Mouse (Mus musculus) liver, embryonic 14.5 days (tissue): Measurements from ENCODE around the gene Acbd4.

ENCODE experiments used
- CTCF ChIP-seq: IDR thresholded peaks from 2 replicates; pipeline ENCODE4 v1.5.1; 2016; ENCODE audit warnings: antibody characterized with exemption, low read depth, control low read depth
- EP300 ChIP-seq: IDR thresholded peaks from 2 replicates; pipeline ENCODE4 v1.6.1; 2016; ENCODE audit warnings: antibody characterized with exemption, low read depth

GRCm38 (mm10) chr11:103147766-103148165 is 46.3 kb downstream of the Acbd4 start:
- TF ChIP-seq CTCF, result no peak
- TF ChIP-seq EP300, result no peak
